Comparison of ENCODE assay signal across 22 mouse cellular contexts in the genomic region with DNA sequence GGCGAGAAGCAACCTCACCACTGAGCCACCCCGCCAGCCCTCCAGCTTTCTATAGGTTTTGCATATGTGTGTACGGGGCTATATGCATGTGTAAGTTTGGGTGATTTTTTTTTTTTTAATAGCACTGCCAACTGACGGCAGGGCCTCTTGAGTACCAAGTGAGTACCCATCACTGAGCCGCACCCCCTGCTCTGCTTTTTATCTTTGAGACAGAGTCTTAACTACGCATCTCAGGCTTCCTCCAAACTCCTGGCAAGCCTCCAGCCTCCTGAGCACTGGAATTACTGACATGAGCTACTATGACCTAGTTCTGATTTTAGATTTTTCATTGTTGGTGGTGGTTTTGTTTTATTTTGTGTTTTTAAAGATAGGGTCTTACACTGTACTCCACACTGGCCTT. TPM values are rescaled to one million over a fixed set of nuclear protein-coding genes. Genes with fewer than 3 reads are reported as not detected.
DNase-seq lines count a peak whose midpoint lies in the region; ATAC-seq and TF ChIP-seq lines count a peak whose summit lies in the region.
"Had no signal": no experiment of that assay in that cellular context is flagged by ENCODE, and none has a peak within 500 bp of the region (broad histone marks: within the 10 kb centered on the region; RNA-seq: fewer than 3 reads in every experiment).

No protein-coding gene starts in this region.

- H3K4me1 ChIP-seq in heart, adult 2 months (ENCODE audit: control insufficient read depth, insufficient read depth, low read length) = peaks cover 10% of the 10 kb centered on the region
- H3K4me1 ChIP-seq: embryonic facial prominence, embryonic 12.5 days; forebrain, embryonic 15.5 days; limb, embryonic 10.5 days had no signal

- TF ChIP-seq EP300 in heart, adult 2 months (IDR thresholded peaks at IDR 0.05; ENCODE audit: insufficient read depth, low read depth, low read length) = no peak

- no peak overlapping the region for H3K4me3 ChIP-seq in heart, adult 2 months
- H3K4me3 ChIP-seq: embryonic facial prominence, embryonic 12.5 days; forebrain, embryonic 15.5 days; heart, embryonic 10.5 days; intestine, embryonic 15.5 days; left cerebral cortex, adult 2 months; limb, embryonic 10.5 days had no signal

- no peak for ATAC-seq in inflammation-experienced regulatory T-cells, adult 6 months
- ATAC-seq: forebrain, embryonic 15.5 days; intestine, embryonic 15.5 days; liver, postnatal 0 days had no signal

- no peak for TF ChIP-seq POLR2A in heart, adult 2 months (IDR thresholded peaks at IDR 0.05; ENCODE audit: insufficient read depth, low read depth, low read length)

- intact Hi-C loops in heart, adult 2 months (cut with DNase I) = no loop called here

- WGBS in heart, adult 2 months = 65% methylated on average over 6 of the region's 6 CpGs

- H3K79me2 ChIP-seq in heart, adult 2 months (replicated peaks; ENCODE audit: control insufficient read depth, insufficient read depth, low read length) = peaks cover 3% of the 10 kb centered on the region

- H3K27ac ChIP-seq in heart, adult 2 months = no peak overlapping the region
- H3K27ac ChIP-seq: embryonic facial prominence, embryonic 12.5 days; forebrain, embryonic 15.5 days; heart, embryonic 10.5 days; hindbrain, embryonic 14.5 days; intestine, embryonic 15.5 days; left cerebral cortex, adult 2 months; limb, embryonic 10.5 days had no signal

- no peaks in the 10 kb centered on the region for H3K27me3 ChIP-seq in heart, adult 2 months (ENCODE audit: control insufficient read depth, insufficient read depth, low read length)
- H3K27me3 ChIP-seq: CH12.LX; embryonic facial prominence, embryonic 12.5 days; forebrain, embryonic 15.5 days; intestine, embryonic 15.5 days had no signal

- H3K36me3 ChIP-seq in heart, adult 2 months (ENCODE audit: control insufficient read depth, insufficient read depth, low read length) = no peaks in the 10 kb centered on the region

- TF ChIP-seq CTCF in heart, adult 2 months (IDR thresholded peaks at IDR 0.05) = no peak

- peak; percentile 47 to 61 for DNase-seq in adrenal gland, postnatal 36 days
- no peak for DNase-seq in adrenal gland, adult 18-20 months (ENCODE audit: low spot score in 2 of 2)
- peak; percentile 29 for DNase-seq in heart, postnatal 4 days
- DNase-seq in heart, adult 2 months = no peak
- DNase-seq in right cerebral cortex, adult 18-20 months = peak; percentile 45
- DNase-seq in right cerebral cortex, postnatal 25 days = no peak
- DNase-seq in urinary bladder, postnatal 36 days (ENCODE audit: low spot score in 2 of 2) = no peak
- DNase-seq: cerebellum, adult 18-20 months; gastrocnemius, postnatal 36 days; liver, postnatal 0 days; lung, postnatal 36 days; retina, postnatal 1 day; thymus, postnatal 36 days had no signal

- H3K9ac ChIP-seq in heart, adult 2 months (ENCODE audit: low read depth, low read length) = no peak overlapping the region
- H3K9ac ChIP-seq: embryonic facial prominence, embryonic 12.5 days; forebrain, embryonic 15.5 days; hindbrain, embryonic 14.5 days; intestine, embryonic 15.5 days; liver, postnatal 0 days had no signal

RNA-seq across cellular contexts. Expression of a gene that starts 24.1 kb away (rescaled TPM):
- 10 to 100 TPM; 46.6 to 75.2 TPM for total RNA-seq in adrenal gland, postnatal 36 days (2021)
- total RNA-seq in adrenal gland, adult 18-20 months (2021) = 10 to 100 TPM; 48.2 to 83.4 TPM
- total RNA-seq in heart, postnatal 4 days (2021) = 10 to 100 TPM; 68.1 to 73.4 TPM
- 10 to 100 TPM; 38.7 to 42.9 TPM for total RNA-seq in heart, adult 2 months (2021)
- polyA plus RNA-seq in heart, adult 2 months (2012; rRNA removed) = 83.1 and 84.2 TPM in 2 replicates
- polyA plus RNA-seq in inflammation-experienced regulatory T-cells, adult 6 months (2017; shearing (Covaris generic)) = 10 to 100 TPM in 1 of 3 experiments, 1 to 10 TPM in 2; 8.2 to 12.8 (median 9.2) TPM

RNA-seq across cellular contexts. Expression of a gene that starts 27.9 kb away (rescaled TPM):
- 10 to 100 TPM; 69.0 to 96.0 TPM for total RNA-seq in adrenal gland, postnatal 36 days (2021)
- total RNA-seq in adrenal gland, adult 18-20 months (2021) = 10 to 100 TPM; 69.2 to 80.6 TPM
- 100 to 1,000 TPM in 1 of 2 experiments, 10 to 100 TPM in 1; 99.6 to 108 TPM for total RNA-seq in heart, postnatal 4 days (2021)
- total RNA-seq in heart, adult 2 months (2021) = 10 to 100 TPM; 46.5 to 48.3 TPM
- 62.6 and 63.6 TPM in 2 replicates for polyA plus RNA-seq in heart, adult 2 months (2012; rRNA removed)
- 1 to 10 TPM; 4.2 to 6.5 (median 4.4) TPM for polyA plus RNA-seq in inflammation-experienced regulatory T-cells, adult 6 months (2017; shearing (Covaris generic))

Comparison
In these comparisons a context has a peak if more than half of its experiments do, and no peak if none do; other contexts are left out.
1. DNase-seq: peak in adrenal gland, postnatal 36 days (2 of 2), heart, postnatal 4 days (single experiment) and right cerebral cortex, adult 18-20 months (single experiment); none in adrenal gland, adult 18-20 months (0 of 2), heart, adult 2 months (0 of 2), right cerebral cortex, postnatal 25 days (single experiment) and urinary bladder, postnatal 36 days (0 of 2).